Mouse (Mus musculus): ENCODE results near the gene Caprin2. TPM values are rescaled to one million over a fixed set of nuclear protein-coding genes. Genes with fewer than 3 reads are reported as not detected.

Gene Caprin2
- polyA plus RNA-seq, 1 experiment: 1.8 TPM

- Histone ChIP-seq H3K4me2 (ENCODE audit: low read depth) (no peak overlapping the region), H3ac (ENCODE audit: control insufficient read depth, insufficient read length) (no peak overlapping the region)
- TF ChIP-seq E2F4 (IDR thresholded peaks at IDR 0.05; ENCODE audit: insufficient read depth) (no peak), TCF3 (IDR thresholded peaks at IDR 0.05; ENCODE audit: insufficient read length, low read depth) (no peak), SRF (IDR thresholded peaks at IDR 0.05; ENCODE audit: control insufficient read depth, insufficient read length, low read depth) (no peak), POLR2AphosphoS2 (IDR thresholded peaks at IDR 0.05; ENCODE audit: insufficient read length, low read depth) (no peak), MAX (IDR thresholded peaks at IDR 0.05; ENCODE audit: low read depth) (no peak), MYOD1 (IDR thresholded peaks at IDR 0.05; ENCODE audit: control insufficient read depth in 1 of 3, insufficient read length in 2 of 3, low read depth in 2 of 3) (no peak), CEBPB (IDR thresholded peaks at IDR 0.05; ENCODE audit: insufficient read depth, poor library complexity, severe bottlenecking) (no peak), REST (IDR thresholded peaks at IDR 0.05; ENCODE audit: insufficient read depth, insufficient read length) (no peak), MYOG (IDR thresholded peaks at IDR 0.05; ENCODE audit: control insufficient read depth in 1 of 3, insufficient read depth in 1 of 3, insufficient read length in 2 of 3, low read depth in 2 of 3) (no peak), TCF12 (IDR thresholded peaks at IDR 0.05; ENCODE audit: insufficient read depth, poor library complexity, severe bottlenecking) (no peak), POLR2A (IDR thresholded peaks at IDR 0.05; ENCODE audit: insufficient read length, low read depth) (no peak), USF1 (IDR thresholded peaks at IDR 0.05; ENCODE audit: low read depth) (no peak)
Observed at GRCm38 (mm10) chr6:148906958-148907357, 10.9 kb upstream of the Caprin2 start.

GRCm38 (mm10) chr6:148902728-148903127, 6.7 kb upstream of the Caprin2 start:
- TF ChIP-seq CEBPB (IDR thresholded peaks at IDR 0.05; ENCODE audit: insufficient read depth, poor library complexity, severe bottlenecking) (no peak), MYOD1 (IDR thresholded peaks at IDR 0.05; ENCODE audit: control insufficient read depth in 1 of 3, insufficient read length in 2 of 3, low read depth in 2 of 3) (no peak)
- H3K4me2 ChIP-seq (ENCODE audit: low read depth): no peak overlapping the region
- no peak overlapping the region for H3ac ChIP-seq (ENCODE audit: control insufficient read depth, insufficient read length)
- H3K4me3 ChIP-seq: no peak overlapping the region
- H3K79me2 ChIP-seq (ENCODE audit: control insufficient read depth, insufficient read depth): no peaks in the 10 kb centered on the region
- no peaks in the 10 kb centered on the region for H3K27me3 ChIP-seq (ENCODE audit: control insufficient read depth, insufficient read depth, insufficient read length)
- no peaks in the 10 kb centered on the region for H3K36me3 ChIP-seq (ENCODE audit: control insufficient read depth, insufficient read depth)

More at GRCm38 (mm10) chr6:148906958-148907357, 10.9 kb upstream of the Caprin2 start:
- no peaks in the 10 kb centered on the region for H3K27me3 ChIP-seq (ENCODE audit: control insufficient read depth, insufficient read depth, insufficient read length)
- H3K4me3 ChIP-seq: no peak overlapping the region
- H3K79me2 ChIP-seq (ENCODE audit: control insufficient read depth, insufficient read depth): no peaks in the 10 kb centered on the region
- no peaks in the 10 kb centered on the region for H3K36me3 ChIP-seq (ENCODE audit: control insufficient read depth, insufficient read depth)

- H3K36me3 ChIP-seq (ENCODE audit: control insufficient read depth, insufficient read depth): no peaks in the 10 kb centered on the region
- peak overlapping the region; percentile 71 for H3K4me3 ChIP-seq
- peak overlapping the region; percentile 18 for H3ac ChIP-seq (ENCODE audit: control insufficient read depth, insufficient read length)
- no peaks in the 10 kb centered on the region for H3K79me2 ChIP-seq (ENCODE audit: control insufficient read depth, insufficient read depth)
- peak overlapping the region; percentile 90 for H3K4me2 ChIP-seq (ENCODE audit: low read depth)
- no peaks in the 10 kb centered on the region for H3K27me3 ChIP-seq (ENCODE audit: control insufficient read depth, insufficient read depth, insufficient read length)
- TF ChIP-seq POLR2AphosphoS2 (IDR thresholded peaks at IDR 0.05; ENCODE audit: insufficient read length, low read depth) (no peak), MYOD1 (IDR thresholded peaks at IDR 0.05; ENCODE audit: control insufficient read depth in 1 of 3, insufficient read length in 2 of 3, low read depth in 2 of 3) (no peak), E2F4 (IDR thresholded peaks at IDR 0.05; ENCODE audit: insufficient read depth) (no peak), SRF (IDR thresholded peaks at IDR 0.05; ENCODE audit: control insufficient read depth, insufficient read length, low read depth) (no peak), USF1 (IDR thresholded peaks at IDR 0.05; ENCODE audit: low read depth) (no peak), TCF3 (IDR thresholded peaks at IDR 0.05; ENCODE audit: insufficient read length, low read depth) (no peak), TCF12 (IDR thresholded peaks at IDR 0.05; ENCODE audit: insufficient read depth, poor library complexity, severe bottlenecking) (no peak), MAX (IDR thresholded peaks at IDR 0.05; ENCODE audit: low read depth) (no peak), POLR2A (IDR thresholded peaks at IDR 0.05; ENCODE audit: insufficient read length, low read depth) (no peak), CEBPB (IDR thresholded peaks at IDR 0.05; ENCODE audit: insufficient read depth, poor library complexity, severe bottlenecking) (no peak), REST (IDR thresholded peaks at IDR 0.05; ENCODE audit: insufficient read depth, insufficient read length) (no peak), MYOG (IDR thresholded peaks at IDR 0.05; ENCODE audit: control insufficient read depth in 1 of 3, insufficient read depth in 1 of 3, insufficient read length in 2 of 3, low read depth in 2 of 3) (no peak)
Observed at GRCm38 (mm10) chr6:148896507-148896851, 442 bp upstream of the Caprin2 start.

- TF ChIP-seq MYOD1 (IDR thresholded peaks at IDR 0.05; ENCODE audit: control insufficient read depth in 1 of 3, insufficient read length in 2 of 3, low read depth in 2 of 3) (no peak), E2F4 (IDR thresholded peaks at IDR 0.05; ENCODE audit: insufficient read depth) (no peak), REST (IDR thresholded peaks at IDR 0.05; ENCODE audit: insufficient read depth, insufficient read length) (no peak)
- H3K4me3 ChIP-seq: peak overlapping the region; percentile 71
- no peaks in the 10 kb centered on the region for H3K27me3 ChIP-seq (ENCODE audit: control insufficient read depth, insufficient read depth, insufficient read length)
- H3ac ChIP-seq (ENCODE audit: control insufficient read depth, insufficient read length): peak overlapping the region; percentile 18
- no peaks in the 10 kb centered on the region for H3K79me2 ChIP-seq (ENCODE audit: control insufficient read depth, insufficient read depth)
- H3K4me2 ChIP-seq (ENCODE audit: low read depth): peak overlapping the region; percentile 90
- H3K36me3 ChIP-seq (ENCODE audit: control insufficient read depth, insufficient read depth): no peaks in the 10 kb centered on the region
Observed at GRCm38 (mm10) chr6:148894888-148895772, 907 bp downstream of the Caprin2 start.

- TF ChIP-seq USF1 (IDR thresholded peaks at IDR 0.05; ENCODE audit: low read depth) (no peak), POLR2A (IDR thresholded peaks at IDR 0.05; ENCODE audit: insufficient read length, low read depth) (no peak), TCF12 (IDR thresholded peaks at IDR 0.05; ENCODE audit: insufficient read depth, poor library complexity, severe bottlenecking) (no peak), E2F4 (IDR thresholded peaks at IDR 0.05; ENCODE audit: insufficient read depth) (no peak), MAX (IDR thresholded peaks at IDR 0.05; ENCODE audit: low read depth) (no peak), POLR2AphosphoS2 (IDR thresholded peaks at IDR 0.05; ENCODE audit: insufficient read length, low read depth) (no peak), MYOD1 (IDR thresholded peaks at IDR 0.05; ENCODE audit: control insufficient read depth in 1 of 3, insufficient read length in 2 of 3, low read depth in 2 of 3) (no peak), CEBPB (IDR thresholded peaks at IDR 0.05; ENCODE audit: insufficient read depth, poor library complexity, severe bottlenecking) (no peak), MYOG (IDR thresholded peaks at IDR 0.05; ENCODE audit: control insufficient read depth in 1 of 3, insufficient read depth in 1 of 3, insufficient read length in 2 of 3, low read depth in 2 of 3) (no peak), TCF3 (IDR thresholded peaks at IDR 0.05; ENCODE audit: insufficient read length, low read depth) (no peak), SRF (IDR thresholded peaks at IDR 0.05; ENCODE audit: control insufficient read depth, insufficient read length, low read depth) (no peak), REST (IDR thresholded peaks at IDR 0.05; ENCODE audit: insufficient read depth, insufficient read length) (no peak)
Observed at GRCm38 (mm10) chr6:148873911-148874310, 22.1 kb downstream of the Caprin2 start.

More at GRCm38 (mm10) chr6:148873911-148874310, 22.1 kb downstream of the Caprin2 start:
- no peaks in the 10 kb centered on the region for H3K27me3 ChIP-seq (ENCODE audit: control insufficient read depth, insufficient read depth, insufficient read length)
- no peak overlapping the region for H3ac ChIP-seq (ENCODE audit: control insufficient read depth, insufficient read length)
- no peaks in the 10 kb centered on the region for H3K79me2 ChIP-seq (ENCODE audit: control insufficient read depth, insufficient read depth)
- H3K36me3 ChIP-seq (ENCODE audit: control insufficient read depth, insufficient read depth): no peaks in the 10 kb centered on the region
- no peak overlapping the region for H3K4me2 ChIP-seq (ENCODE audit: low read depth)
- no peak overlapping the region for H3K4me3 ChIP-seq
